Mouse (Mus musculus): ENCODE measurements around the gene Tecrl.

The Tecrl gene

DNA sequence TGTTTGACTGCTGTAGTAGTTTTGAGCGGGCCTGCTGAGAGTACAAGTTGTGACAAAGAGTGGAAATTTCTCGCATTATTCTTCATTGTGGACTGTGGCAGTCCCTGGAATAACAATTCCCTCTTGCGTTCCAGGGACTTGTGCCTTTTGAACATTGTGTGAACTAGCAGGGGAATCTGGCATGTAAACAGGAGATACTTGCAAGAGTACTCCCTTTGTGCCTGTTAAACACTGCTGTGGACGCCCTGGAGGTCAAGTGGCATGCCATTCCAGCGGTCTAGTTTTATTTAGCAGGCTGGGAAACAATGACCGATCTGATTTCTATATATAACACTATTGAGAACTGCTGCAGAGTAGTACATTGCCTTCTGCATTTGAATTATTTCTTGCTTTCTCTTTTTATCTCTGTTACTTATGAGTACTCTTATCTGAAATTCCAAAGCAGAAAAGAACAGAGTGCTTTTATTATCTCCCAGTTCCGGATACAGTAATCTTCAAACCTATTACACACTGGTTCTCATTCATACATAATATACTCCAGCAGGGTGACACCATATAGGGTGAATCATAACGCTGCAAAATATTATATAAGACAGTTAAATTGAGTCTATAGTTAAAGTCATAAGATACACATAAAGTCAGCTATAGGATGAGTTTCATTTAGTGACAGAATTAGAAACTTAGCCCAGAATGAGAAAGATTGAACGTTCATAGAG lies at the start of gene Tecrl:
TSS of gene Tecrl (minus strand) at position 350 of the 716 bp plus-strand sequence.
- no peak for DNase-seq (ENCODE audit: low spot score in 2 of 2)

DNA sequence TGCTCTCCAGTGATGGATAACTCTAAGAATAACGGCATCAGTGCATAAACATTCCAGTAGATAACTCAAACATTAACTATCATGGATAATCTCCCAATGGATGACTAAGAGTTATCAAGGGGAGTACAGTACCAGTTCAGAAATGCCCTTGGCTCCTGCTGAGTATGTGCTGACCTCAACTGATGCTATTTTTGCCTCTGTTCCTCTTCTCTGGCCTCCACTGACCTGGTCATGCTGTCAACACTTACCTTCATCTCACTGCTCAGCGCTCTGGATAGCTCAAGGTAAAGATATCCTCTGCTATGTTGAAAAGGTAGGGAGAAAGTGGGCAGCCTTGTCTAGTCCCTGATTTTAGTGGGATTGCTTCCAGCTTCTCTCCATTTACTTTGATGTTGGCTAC lies 30.0 kb upstream of the Tecrl start:
- DNase-seq (ENCODE audit: low spot score in 2 of 2), result no peak

DNA sequence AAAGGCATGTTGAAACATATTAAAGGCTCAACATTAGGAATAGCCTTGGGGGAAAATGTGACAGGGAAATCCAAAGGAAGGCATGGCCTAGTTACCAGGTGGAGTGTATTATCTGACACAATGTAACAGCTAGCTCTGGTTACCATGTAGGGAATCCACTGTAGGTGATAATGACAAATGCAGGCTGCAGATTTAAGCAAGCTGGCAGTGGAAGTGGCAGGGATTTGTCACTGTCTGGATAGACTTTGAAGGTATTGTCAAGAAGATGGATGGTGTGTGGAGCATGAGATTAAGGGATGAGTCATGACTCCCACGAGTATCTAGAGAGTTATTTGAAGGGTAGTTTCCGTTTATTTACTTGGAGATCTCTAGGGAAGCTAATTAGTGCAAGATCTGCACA lies 3.4 kb downstream of the Tecrl start:
- DNase-seq (ENCODE audit: low spot score in 2 of 2), result no peak

DNA sequence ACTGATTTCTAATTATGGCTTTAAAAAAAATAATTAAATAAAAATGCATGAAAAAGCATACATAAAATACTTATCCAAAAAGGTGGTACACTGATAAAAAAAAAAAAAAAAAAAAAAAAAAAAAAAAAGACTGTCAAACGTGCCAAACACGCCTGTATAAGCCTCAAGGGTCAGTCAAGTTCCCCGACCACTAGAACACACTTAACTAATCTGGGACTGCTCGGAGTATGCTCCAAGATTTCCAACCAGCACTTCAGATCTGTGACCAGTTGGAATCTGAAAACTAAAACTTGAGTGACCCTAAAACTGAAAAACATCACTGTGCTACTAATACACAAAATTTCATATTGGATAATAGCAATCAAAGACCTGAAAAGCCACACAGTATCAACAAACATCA lies 15.9 kb downstream of the Tecrl start:
- no peak for DNase-seq (ENCODE audit: low spot score in 2 of 2)

DNA sequence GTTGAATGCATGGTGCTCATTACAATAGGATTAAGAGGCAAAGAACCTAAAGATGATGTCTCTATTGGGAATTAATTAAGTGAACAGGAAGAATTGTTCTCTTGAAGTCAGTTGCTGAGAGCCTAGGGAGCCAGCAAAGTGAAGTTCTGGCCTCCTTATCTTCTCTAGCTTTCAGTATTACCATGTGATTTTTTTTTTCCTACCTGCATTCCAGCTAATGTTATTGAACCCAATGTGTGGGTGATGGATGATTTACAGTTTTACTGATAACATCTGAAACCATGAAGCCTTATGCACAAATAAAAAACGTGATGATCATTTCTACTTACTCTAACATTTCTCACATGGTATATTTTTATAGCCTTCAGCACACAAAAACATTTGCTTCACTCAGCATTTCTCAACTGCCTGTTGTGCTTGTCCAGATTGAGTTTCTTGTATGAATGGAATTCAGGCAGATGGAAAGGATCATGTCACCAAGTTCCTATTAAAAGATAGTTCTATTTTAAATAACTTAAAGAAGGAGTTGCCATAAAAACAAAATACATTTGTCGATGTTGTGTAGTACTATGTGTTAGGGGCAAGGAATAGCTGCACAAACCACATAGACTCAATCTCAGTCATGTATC lies 87.7 kb downstream of the Tecrl start:
- DNase-seq (ENCODE audit: low spot score in 2 of 2), result no peak

DNA sequence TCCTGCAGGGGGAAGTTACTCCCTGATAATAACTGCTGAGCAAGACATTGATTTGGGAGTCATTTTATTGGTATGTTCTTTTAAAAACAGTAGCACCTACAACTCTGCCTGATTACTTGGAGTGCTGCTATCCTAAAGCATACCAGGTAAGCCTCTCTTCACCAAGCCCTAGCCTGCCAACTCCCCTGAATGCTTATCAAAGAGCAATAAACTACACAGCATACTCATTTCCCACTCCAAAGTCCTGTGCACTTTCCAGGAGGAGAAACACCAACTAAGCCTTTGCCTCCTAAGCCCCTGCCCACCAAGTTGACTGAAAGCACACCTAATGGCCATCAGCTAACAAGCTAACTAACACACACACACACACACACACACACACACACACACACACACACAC lies 94.9 kb downstream of the Tecrl start:
- DNase-seq (ENCODE audit: low spot score in 2 of 2), result no peak

DNA sequence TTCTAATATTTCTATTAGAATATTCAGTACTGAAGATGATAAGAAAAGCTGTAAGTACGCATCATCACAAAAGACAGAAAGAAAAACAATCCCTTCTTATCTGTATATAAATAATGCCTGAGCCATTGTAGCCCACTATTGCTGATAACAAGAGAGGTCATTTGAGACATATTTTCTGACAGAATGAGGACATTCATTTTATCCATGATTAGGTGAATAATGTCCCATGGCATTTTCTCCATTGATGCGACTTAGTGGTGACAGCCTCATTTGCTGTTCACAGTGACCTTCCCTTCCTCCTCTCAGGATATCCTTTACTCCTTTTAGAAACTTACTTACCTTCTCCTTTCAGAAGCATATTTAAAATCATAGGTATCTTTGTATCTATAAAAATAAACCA lies 100.9 kb downstream of the Tecrl start:
- no peak for DNase-seq (ENCODE audit: low spot score in 2 of 2)

DNA sequence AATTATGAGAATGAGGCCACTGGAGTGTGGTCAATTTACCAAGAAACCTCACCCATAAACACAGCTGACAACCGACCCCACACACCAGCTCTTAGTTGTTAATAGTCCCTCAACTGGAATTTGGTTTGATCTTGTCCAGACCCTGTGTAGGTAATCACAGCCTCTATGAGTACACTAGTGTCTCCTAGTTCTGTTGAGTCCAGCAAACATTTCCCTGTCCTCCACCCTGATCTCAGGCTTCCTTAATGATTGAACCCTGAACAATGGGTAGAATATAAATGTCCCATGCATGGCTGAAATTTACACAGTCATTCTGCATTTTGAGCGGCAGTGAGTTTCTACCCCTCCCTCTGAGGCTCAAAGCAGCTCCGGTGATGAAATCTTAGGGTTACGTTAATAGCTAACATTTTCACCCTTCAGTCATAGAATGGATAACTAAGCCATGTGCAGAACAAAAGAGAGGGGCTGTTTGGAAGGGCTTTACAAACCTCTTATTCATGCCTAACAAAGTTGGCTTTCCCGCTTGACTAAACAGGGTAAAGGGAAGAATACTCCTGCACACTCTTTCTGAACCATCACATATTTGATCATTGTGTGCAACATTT lies 116.0 kb downstream of the Tecrl start:
- DNase-seq (ENCODE audit: low spot score in 2 of 2), result no peak

Measured in spleen, postnatal 4 days (tissue).